Mouse (Mus musculus) heart, embryonic 14.5 days (tissue): ENCODE results near the gene Polr2e. TPM values are rescaled to one million over a fixed set of nuclear protein-coding genes. Genes with fewer than 3 reads are reported as not detected.

Source experiments
- ATAC-seq: fragments of 200-750 bp; cut with Nextera tagmentation; 2 replicates; pipeline ENCODE4 v1.8.0; 2017; ENCODE audit warnings: low read depth, moderate TSS enrichment; ENCODE audit not compliant: insufficient number of reproducible peaks, insufficient read depth, low FRiP score
- H3K27ac ChIP-seq, 2 experiments: fragments of 200-500 bp in 1 of 2; fragments of 300-500 bp in 1 of 2; sonication (generic) in 1 of 2; replicated peaks in 1 of 2; 2 replicates each; pipeline ENCODE4 v1.5.1; 2012 to 2014; ENCODE audit warnings: low read depth in 2 of 2, low read length in 2 of 2, control low read depth in 1 of 2, mild to moderate bottlenecking in 1 of 2, mixed read lengths in 1 of 2; ENCODE audit not compliant: control insufficient read depth in 1 of 2, insufficient read depth in 1 of 2
- H3K27me3 ChIP-seq: fragments of 300-500 bp; sonication (generic); 2 replicates; pipeline ENCODE4 v1.6.1; 2014; ENCODE audit warnings: mild to moderate bottlenecking, low read length, control low read depth; ENCODE audit not compliant: control insufficient read depth, insufficient read depth
- H3K36me3 ChIP-seq: fragments of 300-500 bp; sonication (generic); 2 replicates; pipeline ENCODE4 v1.6.1; 2014; ENCODE audit warnings: mild to moderate bottlenecking, control low read depth, low read length, mixed read lengths; ENCODE audit not compliant: control insufficient read depth, insufficient read depth
- H3K4me1 ChIP-seq, 2 experiments: fragments of 200-500 bp in 1 of 2; fragments of 300-500 bp in 1 of 2; sonication (generic) in 1 of 2; 2 replicates each; pipeline ENCODE4 v1.6.1; 2012 to 2014; ENCODE audit warnings: low read length in 2 of 2, control low read depth in 1 of 2, mixed read lengths in 1 of 2; ENCODE audit not compliant: control insufficient read depth in 2 of 2, insufficient read depth in 2 of 2
- H3K4me2 ChIP-seq: fragments of 300-500 bp; sonication (generic); 2 replicates; pipeline ENCODE4 v1.6.1; 2014; ENCODE audit warnings: mild to moderate bottlenecking, low read length
- H3K4me3 ChIP-seq, 2 experiments: fragments of 200-500 bp in 1 of 2; fragments of 300-500 bp in 1 of 2; sonication (generic) in 1 of 2; 2 replicates each; pipeline ENCODE4 v1.5.1; 2012 to 2014; ENCODE audit warnings: low read length in 2 of 2, mild to moderate bottlenecking in 2 of 2, control low read depth in 1 of 2, low read depth in 1 of 2, moderate library complexity in 1 of 2; ENCODE audit not compliant: control insufficient read depth in 1 of 2, insufficient read depth in 1 of 2
- H3K9ac ChIP-seq: fragments of 300-500 bp; sonication (generic); 2 replicates; pipeline ENCODE4 v1.6.1; 2014; ENCODE audit warnings: mild to moderate bottlenecking, low read length
- H3K9me3 ChIP-seq: fragments of 300-500 bp; sonication (generic); 2 replicates; pipeline ENCODE4 v1.6.1; 2016; ENCODE audit warnings: low read length, control low read depth; ENCODE audit not compliant: control insufficient read depth
- WGBS: fragments of 180-500 bp; shearing (Covaris S2); extraction: QIAGEN DNeasy Blood & Tissue Kit; methylation state at CpG from one replicate; pipeline ENCODE4 v1.1.7; 2014; 5-methylcytosine and 5-hydroxymethylcytosine counted together
- polyA plus RNA-seq: library from polyadenylated mRNA; unstranded; fragments of >200 nt; fragmentation: Nextera tagmentation; extraction: Ambion mirVana; gene quantifications from 2 replicates; pipeline ENCODE4 v1.2.1, GENCODE M21; 2014

Polr2e gene
- polyA plus RNA-seq, 1 experiment from 2014 or later, result 162 TPM

DNA sequence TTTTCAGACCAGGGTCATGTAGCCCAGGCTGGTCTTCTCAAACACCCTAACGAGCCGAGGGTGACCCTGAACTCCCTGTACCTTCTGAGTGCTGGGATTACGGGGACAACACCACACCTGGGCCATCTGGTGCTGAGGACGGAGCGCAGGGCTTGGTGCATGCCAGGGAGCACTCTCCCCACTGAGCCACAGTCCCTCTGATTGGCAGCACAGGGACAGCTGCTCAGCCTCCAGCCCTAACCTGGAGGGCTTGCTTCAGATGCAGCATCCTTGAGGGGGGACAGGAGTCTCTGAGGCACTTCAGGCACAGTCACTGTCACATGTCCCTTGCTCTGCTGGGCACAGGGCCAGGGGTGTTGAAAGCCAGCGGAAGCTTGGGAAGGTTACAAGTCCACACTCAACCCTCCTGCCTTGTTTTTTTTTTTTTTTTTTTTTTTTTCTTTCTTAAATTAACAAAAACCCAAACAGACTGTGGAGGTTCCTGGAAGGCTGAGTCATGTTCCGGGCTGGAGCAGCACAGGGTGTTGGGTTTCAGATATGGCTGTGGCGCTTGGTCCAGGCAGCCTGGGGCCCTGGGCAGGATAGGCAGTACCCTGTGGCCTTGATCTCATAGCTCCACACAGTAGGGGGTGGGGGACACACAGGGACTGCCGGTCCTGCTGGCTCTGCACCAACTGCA is 31.4 kb upstream of the Polr2e start:
- 41% methylated on average over 9 of the region's 9 CpGs for WGBS
- Histone ChIP-seq H3K9ac (peak overlapping the region; percentile 52), H3K27me3 (no peaks in the 10 kb centered on the region), H3K4me2 (peak overlapping the region; percentile 30), H3K4me3 (no peak overlapping the region), H3K9me3 (no peaks in the 10 kb centered on the region), H3K36me3 (peaks cover 27% of the 10 kb centered on the region), H3K27ac (peak overlapping the region; percentile 77 to 86), H3K4me1 (peaks cover 37 to 42% of the 10 kb centered on the region in 2 experiments)
- ATAC-seq, result peak; percentile 86

DNA sequence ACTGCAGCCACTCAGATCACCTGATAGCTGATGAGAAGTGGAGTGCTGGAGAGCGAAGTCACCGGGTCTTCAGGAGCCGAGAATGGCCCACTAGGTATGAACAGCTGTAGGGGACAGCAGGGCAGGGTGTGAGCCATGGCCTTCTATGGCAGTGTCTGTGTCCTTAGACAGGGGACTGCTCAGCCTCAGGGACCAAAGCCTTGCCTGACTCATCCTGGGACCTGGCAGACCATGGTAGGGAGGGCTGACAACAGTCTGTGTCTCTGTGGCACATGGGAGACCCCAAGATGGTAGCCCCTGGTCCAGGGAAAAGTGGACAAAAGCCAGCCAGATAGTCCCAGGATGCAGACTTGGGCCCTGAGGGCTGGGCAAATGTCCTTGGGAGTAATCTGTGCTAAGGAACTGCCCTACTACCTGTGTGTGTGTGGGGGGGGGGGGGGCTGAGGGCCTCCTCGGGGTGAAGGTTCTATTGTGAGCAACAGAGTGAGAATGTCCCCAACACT is 30.4 kb upstream of the Polr2e start:
- H3K4me2 ChIP-seq, result no peak overlapping the region
- H3K27me3 ChIP-seq, result no peaks in the 10 kb centered on the region
- H3K4me1 ChIP-seq, result peaks cover 30 to 33% of the 10 kb centered on the region in 2 experiments
- no peak overlapping the region for H3K4me3 ChIP-seq
- no peak overlapping the region for H3K27ac ChIP-seq
- H3K36me3 ChIP-seq, result peaks cover 31% of the 10 kb centered on the region
- no peak overlapping the region for H3K9ac ChIP-seq
- no peak for ATAC-seq
- 86% methylated on average over 4 of the region's 4 CpGs for WGBS
- no peaks in the 10 kb centered on the region for H3K9me3 ChIP-seq

DNA sequence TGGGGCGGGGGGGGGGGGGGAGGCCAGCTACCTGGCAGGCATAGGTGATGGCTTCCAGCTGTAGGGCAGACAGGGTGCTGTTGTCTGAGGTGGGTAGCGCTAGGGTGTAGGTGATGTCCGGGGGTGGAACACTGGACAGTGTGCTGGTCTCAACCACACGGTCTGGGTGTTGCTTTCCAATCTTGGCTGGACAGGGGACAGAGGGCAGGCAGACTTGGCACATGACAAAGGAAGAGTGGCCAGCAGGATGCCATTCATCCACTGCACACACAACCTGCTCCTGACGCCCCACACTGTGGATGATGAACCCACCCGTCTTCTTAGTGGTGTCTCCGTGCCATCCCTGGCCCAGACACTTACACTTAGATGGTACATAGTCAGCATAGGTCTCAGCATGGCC is 29.7 kb upstream of the Polr2e start:
- 92% methylated on average over 6 of the region's 7 CpGs for WGBS
- no peak overlapping the region for H3K27ac ChIP-seq

DNA sequence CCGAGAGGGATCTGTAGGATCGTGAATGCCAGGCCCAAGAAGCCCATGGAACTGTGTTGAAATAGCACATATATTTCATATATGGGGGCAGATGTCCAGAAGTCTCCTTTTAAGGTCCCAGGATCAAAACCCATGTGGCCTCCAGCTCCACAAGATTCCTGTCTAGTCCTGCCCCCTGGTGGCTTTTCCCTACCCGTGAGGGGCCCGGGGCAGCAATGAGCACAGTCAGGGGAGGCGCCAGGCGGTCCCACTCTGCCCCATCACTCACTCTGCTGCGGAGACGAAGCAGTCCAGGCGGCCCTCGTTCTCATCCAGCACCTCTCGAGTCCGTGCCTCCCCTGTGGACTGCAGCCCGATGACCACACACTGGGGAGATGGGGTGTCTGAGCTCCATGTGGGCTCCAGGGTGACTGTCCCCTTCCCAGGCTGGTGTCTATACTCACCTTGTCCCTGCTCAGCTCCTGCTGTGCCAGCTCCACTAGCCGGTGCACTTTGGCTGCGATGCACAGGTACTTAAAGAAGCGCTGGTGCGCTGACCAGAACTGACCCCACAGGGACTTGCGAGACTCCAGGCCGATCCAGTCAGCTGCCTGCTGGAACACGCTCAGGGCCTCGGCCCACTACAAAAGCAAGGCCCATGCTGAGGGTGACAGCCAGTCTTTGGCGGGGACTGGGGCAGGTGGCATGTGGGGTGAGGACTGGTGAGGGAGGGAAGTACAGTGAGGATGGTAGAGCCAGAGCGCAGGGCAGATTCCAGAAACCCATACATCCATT is 24.5 kb upstream of the Polr2e start:
- Histone ChIP-seq H3K4me1 (no peaks in the 10 kb centered on the region), H3K9me3 (no peaks in the 10 kb centered on the region), H3K9ac (no peak overlapping the region), H3K4me2 (no peak overlapping the region), H3K27ac (no peak overlapping the region), H3K4me3 (no peak overlapping the region), H3K27me3 (no peaks in the 10 kb centered on the region), H3K36me3 (peaks cover 76% of the 10 kb centered on the region)
- 77% methylated on average over 23 of the region's 23 CpGs for WGBS
- ATAC-seq, result no peak

More for the DNA sequence above, 29.7 kb upstream of the Polr2e start:
- no peak overlapping the region for H3K4me2 ChIP-seq
- no peaks in the 10 kb centered on the region for H3K9me3 ChIP-seq
- H3K4me1 ChIP-seq, result peaks cover 26 to 27% of the 10 kb centered on the region in 2 experiments
- no peak overlapping the region for H3K4me3 ChIP-seq
- H3K9ac ChIP-seq, result no peak overlapping the region
- no peaks in the 10 kb centered on the region for H3K27me3 ChIP-seq
- H3K36me3 ChIP-seq, result peaks cover 36% of the 10 kb centered on the region
- no peak for ATAC-seq

- Histone ChIP-seq H3K4me1 (no peaks in the 10 kb centered on the region), H3K4me3 (no peak overlapping the region), H3K9ac (no peak overlapping the region), H3K4me2 (no peak overlapping the region), H3K36me3 (peaks cover 86% of the 10 kb centered on the region), H3K27me3 (no peaks in the 10 kb centered on the region), H3K27ac (no peak overlapping the region), H3K9me3 (no peaks in the 10 kb centered on the region)
- WGBS, result 92% methylated on average over 5 of the region's 5 CpGs
- no peak for ATAC-seq
Measured at GRCm38 (mm10) chr10:80063104-80063503, 23.5 kb upstream of the Polr2e start.

- peaks cover 79% of the 10 kb centered on the region for H3K36me3 ChIP-seq
Measured at GRCm38 (mm10) chr10:80057683-80058326, 18.2 kb upstream of the Polr2e start.

DNA sequence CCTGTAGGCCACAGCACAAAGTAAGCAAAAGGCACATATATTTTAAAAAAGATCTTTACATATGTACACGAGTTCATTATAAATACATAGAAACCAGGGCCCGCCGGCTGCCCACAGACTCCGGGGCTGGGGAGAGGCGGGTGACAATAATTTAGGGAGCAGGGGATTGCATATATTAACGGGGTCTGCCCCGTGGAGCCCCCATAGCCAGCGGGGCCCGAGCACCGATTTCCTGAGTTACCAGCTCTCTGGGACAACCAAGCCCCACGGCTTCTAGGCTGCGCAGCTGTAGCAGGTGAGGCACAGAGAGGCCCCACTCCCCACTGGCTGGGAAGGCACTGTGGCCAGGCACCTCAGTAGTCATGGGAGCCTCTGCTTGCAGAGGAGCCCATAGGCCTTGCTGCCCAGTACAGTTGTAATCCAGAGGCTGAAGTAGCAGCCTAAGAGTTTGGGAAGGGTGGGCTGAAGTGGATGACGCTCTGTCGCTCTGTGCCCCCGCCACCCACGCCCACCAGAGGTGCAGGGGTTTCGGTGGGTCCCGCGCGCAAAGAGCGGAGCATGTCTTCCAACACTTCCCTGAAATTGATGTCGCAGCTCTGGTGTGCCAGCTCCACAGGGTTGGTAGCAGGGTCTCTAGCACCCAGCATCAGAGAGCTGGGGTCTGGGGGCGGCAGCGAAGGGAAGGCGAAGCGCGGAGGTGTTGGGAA is 17.5 kb upstream of the Polr2e start:
- no peak overlapping the region for H3K4me2 ChIP-seq
- H3K9ac ChIP-seq, result no peak overlapping the region
- no peaks in the 10 kb centered on the region for H3K27me3 ChIP-seq
- peaks cover 72% of the 10 kb centered on the region for H3K36me3 ChIP-seq
- no peak overlapping the region for H3K27ac ChIP-seq
- ATAC-seq, result no peak
- H3K4me3 ChIP-seq, result no peak overlapping the region
- H3K4me1 ChIP-seq, result peaks cover 9 to 25% of the 10 kb centered on the region in 2 experiments
- no peaks in the 10 kb centered on the region for H3K9me3 ChIP-seq
- 88% methylated on average over 27 of the region's 27 CpGs for WGBS

More at GRCm38 (mm10) chr10:80057683-80058326, 18.2 kb upstream of the Polr2e start:
- no peaks in the 10 kb centered on the region for H3K27me3 ChIP-seq
- H3K4me3 ChIP-seq, result no peak overlapping the region
- H3K4me2 ChIP-seq, result no peak overlapping the region
- no peak for ATAC-seq
- 75% methylated on average over 30 of the region's 30 CpGs for WGBS
- no peaks in the 10 kb centered on the region for H3K9me3 ChIP-seq
- H3K9ac ChIP-seq, result no peak overlapping the region
- H3K27ac ChIP-seq, result no peak overlapping the region
- H3K4me1 ChIP-seq, result peaks cover 5 to 18% of the 10 kb centered on the region in 2 experiments; a peak in 3 of 4 replicates
